Mouse (Mus musculus) midbrain, embryonic 10.5 days (tissue): ENCODE data around the gene Lexm. TPM values are rescaled to one million over a fixed set of nuclear protein-coding genes. Genes with fewer than 3 reads are reported as not detected.

Experiments used
- DNase-seq: peaks from one replicate; pipeline ENCODE4 v3.0.0-alpha.2; 2017; ENCODE audit warnings: low spot score
- H3K27ac ChIP-seq: fragments of 300-500 bp; sonication (generic); replicated peaks from 2 replicates; pipeline ENCODE4 v1.5.1; 2016; ENCODE audit warnings: mild to moderate bottlenecking
- H3K27me3 ChIP-seq: fragments of 300-500 bp; sonication (generic); 2 replicates; pipeline ENCODE4 v1.6.1; 2016; ENCODE audit warnings: low read depth, mild to moderate bottlenecking; ENCODE audit not compliant: poor library complexity, severe bottlenecking
- H3K36me3 ChIP-seq: fragments of 300-500 bp; sonication (generic); 2 replicates; pipeline ENCODE4 v1.6.1; 2016; ENCODE audit warnings: mild to moderate bottlenecking, moderate library complexity
- H3K4me1 ChIP-seq: fragments of 300-500 bp; sonication (generic); 2 replicates; pipeline ENCODE4 v1.6.1; 2016
- H3K4me3 ChIP-seq: fragments of 300-500 bp; sonication (generic); 2 replicates; pipeline ENCODE4 v1.5.1; 2016; ENCODE audit warnings: mild to moderate bottlenecking, moderate library complexity
- H3K9me3 ChIP-seq: fragments of 300-500 bp; sonication (generic); replicated peaks from 2 replicates; pipeline ENCODE4 v1.6.1; 2016; ENCODE audit warnings: mild to moderate bottlenecking
- WGBS: fragments of 180-500 bp; shearing (Covaris S2); methylation state at CpG from one replicate; pipeline ENCODE4 v1.1.7; 2016; 5-methylcytosine and 5-hydroxymethylcytosine counted together
- polyA plus RNA-seq: library from polyadenylated mRNA; unstranded; fragments of >200 nt; fragmentation: Nextera tagmentation; extraction: Ambion mirVana; gene quantifications from 2 replicates; pipeline ENCODE4 v1.2.1, GENCODE M21; 2016

Lexm gene
- not detected in 2 replicates for polyA plus RNA-seq

DNA sequence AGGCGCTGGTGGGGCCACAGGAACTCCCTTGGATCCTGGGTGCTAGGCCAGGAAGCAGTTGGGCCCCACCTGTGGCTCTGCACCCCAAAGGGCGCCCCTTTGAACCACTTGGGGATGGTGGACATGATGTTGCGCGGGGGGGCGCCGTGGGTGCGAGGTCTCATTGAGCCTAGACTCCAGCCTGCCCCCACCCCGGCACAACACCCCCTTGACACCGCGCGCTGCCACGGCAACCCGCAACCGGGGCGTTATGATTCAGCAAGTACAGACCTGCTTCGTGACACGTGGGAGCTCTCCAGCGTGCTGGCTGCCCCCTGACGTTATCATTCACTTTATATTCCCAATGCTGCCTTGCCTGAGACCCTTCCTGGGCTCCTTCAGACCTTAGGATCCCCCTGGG lies at the start of gene Lexm:
Gene Lexm (minus strand): TSS at position 186 of the 400 bp plus-strand sequence.
- Histone ChIP-seq H3K27ac (peak within 1 kb of the TSS; percentile 39; the same call in 1 of the 2 replicates), H3K9me3 (no peaks in the 10 kb centered on the region), H3K36me3 (no peaks in the 10 kb centered on the region), H3K27me3 (peaks cover 58% of the 10 kb centered on the region), H3K4me3 (peak within 1 kb of the TSS; percentile 49), H3K4me1 (peaks cover 21% of the 10 kb centered on the region)
- DNase-seq: peak; percentile 34
- 2% methylated on average over 18 of the region's 19 CpGs for WGBS

DNA sequence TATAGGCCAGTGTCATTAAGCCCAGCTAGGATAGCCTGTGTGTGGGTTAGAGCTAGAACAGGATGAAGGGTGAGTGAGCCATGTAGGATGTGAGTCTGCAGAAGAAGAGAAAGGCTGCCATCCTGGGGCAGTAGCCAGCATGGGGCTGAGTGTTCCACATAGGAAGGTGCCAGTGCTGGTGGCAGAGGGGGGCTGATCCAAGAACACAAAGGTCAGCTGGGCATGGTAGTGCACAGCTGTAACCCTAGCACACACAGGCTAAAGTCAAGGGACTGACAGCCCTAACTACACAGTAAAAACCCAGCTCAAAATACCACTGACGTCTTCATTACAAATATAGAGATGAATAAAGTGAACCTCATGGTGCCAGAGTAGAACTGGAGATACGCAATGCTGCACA lies 49.5 kb upstream of the Lexm start:
- 93% methylated on average over 2 of the region's 2 CpGs for WGBS
- Histone ChIP-seq H3K27ac (no peak overlapping the region), H3K9me3 (no peaks in the 10 kb centered on the region), H3K36me3 (peaks cover 100% of the 10 kb centered on the region), H3K4me3 (no peak overlapping the region), H3K27me3 (no peaks in the 10 kb centered on the region), H3K4me1 (no peaks in the 10 kb centered on the region)
- no peak for DNase-seq

DNA sequence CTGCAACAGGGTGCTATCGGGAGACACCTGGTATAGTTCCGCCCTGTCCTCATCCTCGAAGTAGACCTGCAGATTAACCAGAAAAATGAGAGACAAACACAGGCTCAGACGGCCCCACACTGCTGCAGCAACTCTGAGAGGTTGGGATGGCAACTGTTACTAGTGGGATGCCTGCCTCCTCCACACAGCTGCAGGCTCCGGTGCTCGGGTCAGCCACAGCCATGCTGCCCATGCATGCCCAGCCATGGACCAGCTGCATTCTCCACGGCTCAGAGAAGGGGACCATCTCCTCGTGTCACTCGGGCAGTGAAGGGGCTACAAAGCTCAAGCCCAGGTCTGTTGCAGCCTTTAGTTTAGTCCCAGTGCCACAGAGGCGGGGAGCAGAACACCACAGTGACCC lies 48.6 kb upstream of the Lexm start:
- no peaks in the 10 kb centered on the region for H3K27me3 ChIP-seq
- H3K4me3 ChIP-seq: no peak overlapping the region
- DNase-seq: no peak
- WGBS: 92% methylated on average over 10 of the region's 10 CpGs
- no peaks in the 10 kb centered on the region for H3K9me3 ChIP-seq
- no peak overlapping the region for H3K27ac ChIP-seq
- peaks cover 100% of the 10 kb centered on the region for H3K36me3 ChIP-seq
- no peaks in the 10 kb centered on the region for H3K4me1 ChIP-seq

DNA sequence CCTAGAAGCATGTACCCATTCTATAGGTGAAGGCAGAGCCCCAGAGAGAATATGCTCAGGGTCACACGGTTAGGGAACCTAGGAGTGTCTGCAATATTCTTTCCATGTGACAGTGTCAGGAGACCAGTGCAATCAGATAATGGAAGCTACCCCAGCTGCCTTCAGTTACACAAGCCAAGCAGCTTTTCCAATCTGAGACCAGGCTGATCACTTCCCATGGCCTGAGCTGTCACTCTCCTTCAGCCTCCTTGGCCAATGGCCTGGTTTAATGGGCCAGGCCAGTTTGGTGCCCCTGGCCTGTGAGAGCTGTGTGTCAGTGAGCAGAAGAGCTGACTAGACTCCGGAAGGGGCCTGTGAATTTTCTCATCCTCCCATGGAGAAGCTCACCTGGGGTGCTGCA lies 48.2 kb upstream of the Lexm start:
- WGBS: 87% methylated on average over 2 of the region's 2 CpGs
- no peak overlapping the region for H3K4me3 ChIP-seq
- no peaks in the 10 kb centered on the region for H3K9me3 ChIP-seq
- DNase-seq: no peak
- no peaks in the 10 kb centered on the region for H3K27me3 ChIP-seq
- H3K27ac ChIP-seq: no peak overlapping the region
- peaks cover 100% of the 10 kb centered on the region for H3K36me3 ChIP-seq
- no peaks in the 10 kb centered on the region for H3K4me1 ChIP-seq

DNA sequence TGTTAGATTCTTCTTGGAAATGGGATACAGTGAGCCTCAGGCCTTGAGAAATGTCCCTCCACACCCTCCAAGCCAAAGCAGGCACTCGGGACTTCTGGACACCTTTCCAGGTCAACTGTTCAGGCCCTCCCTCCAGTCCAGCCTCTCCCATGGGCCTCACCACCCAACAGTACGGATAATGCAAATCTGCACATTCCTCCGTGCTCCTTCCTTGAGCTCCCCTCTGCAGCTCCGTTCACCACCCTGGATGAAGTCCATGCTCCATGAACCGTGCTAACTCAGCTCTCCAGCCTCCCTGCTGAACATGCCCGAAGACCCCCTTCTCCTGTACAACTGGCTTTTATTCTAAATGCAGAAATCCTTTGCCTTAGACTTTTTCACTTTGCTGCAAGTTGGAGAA lies 47.7 kb upstream of the Lexm start:
- no peak overlapping the region for H3K27ac ChIP-seq
- H3K36me3 ChIP-seq: peaks cover 100% of the 10 kb centered on the region
- no peaks in the 10 kb centered on the region for H3K27me3 ChIP-seq
- H3K4me3 ChIP-seq: no peak overlapping the region
- no peak for DNase-seq
- no peaks in the 10 kb centered on the region for H3K4me1 ChIP-seq
- H3K9me3 ChIP-seq: no peaks in the 10 kb centered on the region
- 88% methylated on average over 6 of the region's 6 CpGs for WGBS

DNA sequence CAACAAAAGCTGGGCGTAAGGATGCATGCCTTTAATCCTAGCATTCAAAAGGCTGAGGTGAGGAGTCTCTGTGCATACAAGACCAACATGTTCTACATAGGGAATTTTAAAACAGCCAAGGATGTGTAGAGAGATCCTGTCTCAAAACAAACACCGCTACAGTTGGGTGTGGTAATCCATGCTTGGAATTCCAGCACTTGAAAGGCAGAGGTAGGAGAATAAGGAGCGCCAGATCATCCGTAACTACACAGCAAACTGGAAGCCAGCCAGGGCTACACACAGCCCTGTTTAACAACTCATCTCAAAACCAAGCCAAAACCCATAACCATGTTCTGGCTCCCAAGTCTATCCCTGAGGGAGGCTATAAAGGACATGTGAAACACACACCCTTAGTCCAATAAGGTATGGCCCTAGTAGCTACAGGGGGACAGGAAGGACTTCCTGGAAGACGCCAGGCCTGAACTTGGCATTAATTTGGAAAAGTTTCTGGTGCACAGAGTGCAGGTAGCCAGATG lies 47.0 kb upstream of the Lexm start:
- Histone ChIP-seq H3K4me3 (no peak overlapping the region), H3K36me3 (peaks cover 100% of the 10 kb centered on the region)

DNA sequence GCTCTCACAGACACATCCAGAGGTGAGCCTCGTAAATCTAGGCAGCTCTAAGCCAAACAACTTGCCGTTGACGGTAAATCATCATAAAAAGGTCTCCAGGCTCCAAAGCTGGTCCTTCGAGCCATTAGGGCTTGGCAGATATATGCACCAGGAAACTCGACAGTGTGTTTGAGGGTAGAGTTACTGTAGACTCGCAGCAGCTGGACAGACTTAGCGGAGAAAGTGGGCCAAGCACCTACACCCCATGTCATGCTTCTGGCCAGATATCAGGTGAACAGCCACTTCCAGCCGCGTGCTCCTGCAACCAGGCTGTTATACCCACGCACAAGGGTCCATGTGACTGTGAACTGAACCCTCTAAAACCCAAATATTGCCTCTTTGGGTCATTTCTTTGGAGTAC lies 38.6 kb upstream of the Lexm start:
- H3K36me3 ChIP-seq: peaks cover 71% of the 10 kb centered on the region
- no peak overlapping the region for H3K4me3 ChIP-seq
- no peak overlapping the region for H3K27ac ChIP-seq
- WGBS: 95% methylated on average over 10 of the region's 10 CpGs
- H3K9me3 ChIP-seq: no peaks in the 10 kb centered on the region
- H3K4me1 ChIP-seq: peaks cover 8% of the 10 kb centered on the region
- no peak for DNase-seq
- H3K27me3 ChIP-seq: no peaks in the 10 kb centered on the region

More for the DNA sequence above, 47.0 kb upstream of the Lexm start:
- DNase-seq: no peak
- H3K9me3 ChIP-seq: no peaks in the 10 kb centered on the region
- H3K4me1 ChIP-seq: no peaks in the 10 kb centered on the region
- no peaks in the 10 kb centered on the region for H3K27me3 ChIP-seq
- H3K27ac ChIP-seq: no peak overlapping the region
- 94% methylated on average over 5 of the region's 5 CpGs for WGBS

DNA sequence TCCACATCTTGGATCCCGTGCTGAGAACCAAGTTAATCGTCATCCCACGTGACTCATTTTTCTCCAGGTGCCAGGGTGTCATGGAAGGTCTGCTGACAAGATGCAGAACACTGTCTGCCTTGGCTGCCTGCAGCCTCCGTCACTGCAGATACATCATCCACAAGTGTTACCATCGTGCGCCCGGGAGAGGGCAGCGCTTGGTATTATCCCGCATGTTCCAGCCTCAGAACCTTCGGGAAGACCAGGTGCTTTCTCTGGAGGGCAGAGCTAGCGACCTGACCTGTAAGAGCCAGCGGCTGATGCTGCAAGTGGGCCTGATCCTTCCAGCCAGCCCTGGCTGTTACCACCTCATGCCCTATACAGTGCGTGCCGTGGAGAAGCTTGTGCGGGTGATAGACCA lies 36.0 kb upstream of the Lexm start:
- Histone ChIP-seq H3K4me1 (peaks cover 8% of the 10 kb centered on the region), H3K36me3 (peaks cover 46% of the 10 kb centered on the region), H3K27ac (no peak overlapping the region), H3K9me3 (no peaks in the 10 kb centered on the region), H3K27me3 (peaks cover 16% of the 10 kb centered on the region), H3K4me3 (no peak overlapping the region)
- 95% methylated on average over 15 of the region's 15 CpGs for WGBS
- no peak for DNase-seq

DNA sequence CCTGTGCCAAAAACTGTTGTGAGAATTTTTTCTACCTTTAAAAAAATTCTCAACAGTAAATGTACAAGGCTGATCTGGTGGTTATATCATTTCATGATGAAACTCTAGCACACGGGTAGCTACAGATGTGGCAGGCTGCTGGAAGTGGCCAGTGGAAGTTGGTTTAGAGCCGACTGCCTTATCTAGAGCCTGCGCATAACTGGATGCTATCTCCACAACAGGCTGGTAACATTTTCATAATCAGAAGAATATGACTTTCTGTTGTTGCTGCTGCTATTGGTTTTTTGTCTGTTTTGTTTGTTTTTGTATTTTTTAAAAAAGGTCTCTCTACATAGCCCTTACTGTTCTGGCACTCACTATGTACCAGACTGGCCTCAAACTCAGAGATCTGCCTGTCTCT lies 35.5 kb upstream of the Lexm start:
- Histone ChIP-seq H3K4me3 (no peak overlapping the region), H3K4me1 (peaks cover 8% of the 10 kb centered on the region), H3K27me3 (peaks cover 21% of the 10 kb centered on the region), H3K9me3 (no peaks in the 10 kb centered on the region), H3K36me3 (peaks cover 42% of the 10 kb centered on the region), H3K27ac (no peak overlapping the region)
- 91% methylated on average over 3 of the region's 3 CpGs for WGBS
- DNase-seq: no peak

DNA sequence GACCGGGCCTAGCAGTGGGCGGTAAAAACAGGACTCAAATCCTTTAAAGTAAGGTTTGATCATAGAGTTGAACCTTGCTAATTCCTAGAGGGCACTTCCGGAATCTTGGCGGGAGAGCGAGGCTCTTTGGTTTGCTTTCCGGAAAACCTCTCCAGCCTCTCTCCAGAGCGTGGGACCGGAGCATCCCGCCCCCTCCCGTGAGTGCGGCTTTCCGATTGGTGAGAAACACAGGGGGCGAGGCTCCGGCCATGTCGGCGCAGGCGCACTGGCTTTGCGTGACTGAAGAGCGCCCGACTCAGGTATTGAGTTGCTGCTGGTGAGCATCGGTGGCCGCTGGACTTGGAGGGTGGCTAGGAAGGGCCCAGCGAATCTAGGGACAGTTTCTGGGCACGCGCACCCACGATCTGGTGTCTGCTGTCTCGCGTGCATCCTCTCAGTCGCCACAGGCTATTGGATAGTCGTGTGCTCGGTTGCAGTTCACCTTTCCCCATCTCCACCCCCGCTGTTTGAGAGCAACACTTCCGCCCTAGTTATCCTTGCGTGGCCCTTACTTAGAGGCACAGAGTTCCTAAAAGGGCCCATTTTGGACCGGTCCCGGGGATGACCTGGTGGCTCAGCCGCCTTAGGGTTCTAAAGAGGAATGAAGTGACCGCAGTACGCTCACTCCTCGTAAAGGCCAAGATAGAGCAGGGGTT lies 33.9 kb upstream of the Lexm start, which contains the start of gene Pars2:
Gene Pars2 (plus strand): TSS at position 237 of the 695 bp plus-strand sequence.
- Histone ChIP-seq H3K27ac (peak within 1 kb of the TSS; percentile 87), H3K27me3 (peaks cover 26% of the 10 kb centered on the region), H3K4me1 (peaks cover 8% of the 10 kb centered on the region), H3K36me3 (peaks cover 29% of the 10 kb centered on the region), H3K4me3 (peak within 1 kb of the TSS; percentile 61), H3K9me3 (no peaks in the 10 kb centered on the region)
- peak; percentile 99 for DNase-seq
- WGBS: 4% methylated on average over 40 of the region's 40 CpGs

DNA sequence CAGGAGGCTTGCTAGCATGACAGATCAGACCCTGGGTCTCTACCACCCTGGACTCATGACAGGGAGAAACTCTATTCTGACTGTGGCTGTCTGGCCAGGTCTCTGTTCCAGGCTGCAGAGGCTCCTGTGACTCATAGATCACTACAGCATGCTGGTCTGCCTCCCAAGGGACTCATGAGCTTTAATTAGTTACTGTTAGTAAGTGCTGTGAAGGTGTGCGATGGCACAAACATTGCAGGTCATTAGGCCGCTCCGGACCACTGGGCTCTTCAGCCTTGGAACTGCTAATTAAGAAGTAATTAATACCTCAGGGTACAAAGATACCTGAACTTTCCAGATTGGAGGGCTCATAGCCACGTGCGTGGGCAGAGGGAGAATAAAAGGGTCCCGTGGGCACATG lies 30.1 kb upstream of the Lexm start:
- DNase-seq: no peak
- Histone ChIP-seq H3K36me3 (no peaks in the 10 kb centered on the region), H3K27me3 (peaks cover 30% of the 10 kb centered on the region), H3K4me3 (no peak overlapping the region), H3K9me3 (no peaks in the 10 kb centered on the region), H3K27ac (no peak overlapping the region), H3K4me1 (peaks cover 8% of the 10 kb centered on the region)
- 89% methylated on average over 6 of the region's 6 CpGs for WGBS

DNA sequence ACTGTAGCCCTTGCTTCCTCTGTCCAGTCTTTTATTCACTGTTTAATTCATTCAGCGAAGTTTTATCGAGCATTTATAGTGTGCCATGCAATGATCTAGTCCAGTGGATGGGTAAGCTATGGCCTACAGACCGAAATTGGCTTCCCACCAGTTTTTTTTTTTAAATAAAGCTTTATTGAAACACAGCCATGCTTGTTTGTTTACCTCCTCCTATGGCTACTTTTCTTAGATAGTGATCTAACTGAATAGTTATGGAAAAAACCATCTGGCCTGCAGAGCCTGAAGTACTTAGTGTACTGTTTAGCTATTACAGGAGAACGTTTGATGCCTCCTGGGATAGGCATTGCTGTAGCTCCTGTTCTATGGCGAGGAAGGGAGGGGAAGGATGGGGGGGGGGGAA lies 28.8 kb upstream of the Lexm start:
- H3K9me3 ChIP-seq: no peaks in the 10 kb centered on the region; the same call in 1 of the 2 replicates
- H3K4me3 ChIP-seq: no peak overlapping the region
- no peaks in the 10 kb centered on the region for H3K4me1 ChIP-seq
- H3K27ac ChIP-seq: no peak overlapping the region
- H3K36me3 ChIP-seq: no peaks in the 10 kb centered on the region
- no peak for DNase-seq
- peaks cover 30% of the 10 kb centered on the region for H3K27me3 ChIP-seq
- 79% methylated on average over 5 of the region's 5 CpGs for WGBS

DNA sequence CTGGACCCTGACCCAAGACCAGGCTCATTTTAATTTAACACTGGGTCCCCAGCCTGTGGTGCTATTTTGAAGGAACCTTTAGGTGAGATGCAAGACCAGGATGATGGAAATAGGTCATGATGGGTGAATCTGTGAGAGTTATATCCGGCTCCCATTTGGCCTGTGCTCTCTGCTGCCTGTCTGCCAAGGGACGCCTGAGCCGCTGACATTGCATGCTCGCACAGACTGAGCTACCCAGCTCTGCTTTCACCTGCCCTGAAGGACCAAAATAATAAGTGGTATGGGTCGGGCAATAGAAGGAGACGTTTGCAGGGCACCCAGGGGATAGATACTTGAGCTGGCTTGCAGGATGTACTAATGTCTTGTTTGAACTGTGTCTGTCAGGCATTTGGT lies 27.2 kb upstream of the Lexm start:
- Histone ChIP-seq H3K27me3 (peaks cover 26% of the 10 kb centered on the region), H3K4me1 (no peaks in the 10 kb centered on the region), H3K27ac (no peak overlapping the region), H3K36me3 (no peaks in the 10 kb centered on the region), H3K9me3 (peaks cover under 1% of the 10 kb centered on the region; the same call in 1 of the 2 replicates), H3K4me3 (no peak overlapping the region)
- no peak for DNase-seq
- WGBS: 78% methylated on average over 6 of the region's 6 CpGs
